Mouse (Mus musculus) stomach, embryonic 15.5 days (tissue): ENCODE measurements around the gene C1qtnf9. TPM values are rescaled to one million over a fixed set of nuclear protein-coding genes. Genes with fewer than 3 reads are reported as not detected.

Experiments
- ATAC-seq: fragments of 200-750 bp; cut with Nextera tagmentation; 2 replicates; pipeline ENCODE4 v1.8.0; 2017; ENCODE audit warnings: low read depth, moderate number of reproducible peaks, moderate TSS enrichment; ENCODE audit not compliant: insufficient read depth, low FRiP score
- H3K27ac ChIP-seq: fragments of 300-500 bp; sonication (generic); 2 replicates; pipeline ENCODE4 v1.5.1; 2015; ENCODE audit warnings: mild to moderate bottlenecking, inconsistent platforms
- H3K27me3 ChIP-seq: fragments of 300-500 bp; sonication (generic); replicated peaks from 2 replicates; pipeline ENCODE4 v1.6.1; 2015; ENCODE audit warnings: inconsistent platforms
- H3K36me3 ChIP-seq: fragments of 300-500 bp; sonication (generic); 2 replicates; pipeline ENCODE4 v1.6.1; 2015; ENCODE audit warnings: inconsistent platforms
- H3K4me1 ChIP-seq: fragments of 300-500 bp; sonication (generic); 2 replicates; pipeline ENCODE4 v1.6.1; 2015; ENCODE audit warnings: inconsistent platforms
- H3K4me2 ChIP-seq: fragments of 300-500 bp; sonication (generic); 2 replicates; pipeline ENCODE4 v1.6.1; 2015; ENCODE audit warnings: mild to moderate bottlenecking, inconsistent platforms
- H3K4me3 ChIP-seq: fragments of 300-500 bp; sonication (generic); replicated peaks from 2 replicates; pipeline ENCODE4 v1.5.1; 2015; ENCODE audit warnings: inconsistent platforms
- H3K9ac ChIP-seq: fragments of 300-500 bp; sonication (generic); 2 replicates; pipeline ENCODE4 v1.6.1; 2015; ENCODE audit warnings: inconsistent platforms
- H3K9me3 ChIP-seq: fragments of 300-500 bp; sonication (generic); 2 replicates; pipeline ENCODE4 v1.6.1; 2016; ENCODE audit warnings: inconsistent platforms
- WGBS: fragments of 180-500 bp; shearing (Covaris S2); methylation state at CpG from one replicate; pipeline ENCODE4 v1.1.7; 2015; 5-methylcytosine and 5-hydroxymethylcytosine counted together
- polyA plus RNA-seq: library from polyadenylated mRNA; unstranded; fragments of >200 nt; fragmentation: Nextera tagmentation; extraction: Ambion mirVana; gene quantifications from 2 replicates; pipeline ENCODE4 v1.2.1, GENCODE M21; 2015

The C1qtnf9 gene
- polyA plus RNA-seq, 1 experiment from 2014 or later, result 2.7 TPM

- no peak overlapping the region for H3K4me3 ChIP-seq
- no peaks in the 10 kb centered on the region for H3K9me3 ChIP-seq
- ATAC-seq, result no peak
- H3K36me3 ChIP-seq, result no peaks in the 10 kb centered on the region
- H3K9ac ChIP-seq, result no peak overlapping the region
- peak overlapping the region; percentile 21; the same call in 1 of the 2 replicates for H3K4me2 ChIP-seq
- peaks cover 49% of the 10 kb centered on the region for H3K4me1 ChIP-seq
- peak overlapping the region; percentile 81 for H3K27ac ChIP-seq
- H3K27me3 ChIP-seq, result no peaks in the 10 kb centered on the region
- 52% methylated on average over 10 of the region's 10 CpGs for WGBS
Measured at GRCm38 (mm10) chr14:60738434-60738938, 29.4 kb upstream of the C1qtnf9 start.

GRCm38 (mm10) chr14:60739155-60739554, 28.8 kb upstream of the C1qtnf9 start:
- H3K4me3 ChIP-seq, result no peak overlapping the region
- WGBS, result 11% methylated on average over 8 of the region's 9 CpGs
- H3K4me2 ChIP-seq, result no peak overlapping the region
- peak overlapping the region; percentile 81; the same call in 1 of the 2 replicates for H3K27ac ChIP-seq
- H3K9me3 ChIP-seq, result no peaks in the 10 kb centered on the region
- ATAC-seq, result no peak
- no peaks in the 10 kb centered on the region for H3K27me3 ChIP-seq
- H3K36me3 ChIP-seq, result no peaks in the 10 kb centered on the region
- H3K4me1 ChIP-seq, result peaks cover 43% of the 10 kb centered on the region
- H3K9ac ChIP-seq, result no peak overlapping the region

GRCm38 (mm10) chr14:60739616-60740015, 28.3 kb upstream of the C1qtnf9 start:
- peak overlapping the region; percentile 26 for H3K27ac ChIP-seq

GRCm38 (mm10) chr14:60740507-60740906, 27.4 kb upstream of the C1qtnf9 start:
- no peak overlapping the region for H3K9ac ChIP-seq
- H3K27me3 ChIP-seq, result no peaks in the 10 kb centered on the region
- peak overlapping the region; percentile 62; the same call in 1 of the 2 replicates for H3K27ac ChIP-seq
- no peak overlapping the region for H3K4me2 ChIP-seq
- H3K4me1 ChIP-seq, result peaks cover 38% of the 10 kb centered on the region
- WGBS, result 63% methylated on average over 5 of the region's 5 CpGs
- no peak for ATAC-seq
- H3K4me3 ChIP-seq, result no peak overlapping the region
- no peaks in the 10 kb centered on the region for H3K36me3 ChIP-seq
- H3K9me3 ChIP-seq, result no peaks in the 10 kb centered on the region

More at GRCm38 (mm10) chr14:60739616-60740015, 28.3 kb upstream of the C1qtnf9 start:
- ATAC-seq, result no peak
- Histone ChIP-seq H3K4me1 (peaks cover 41% of the 10 kb centered on the region), H3K9ac (no peak overlapping the region), H3K9me3 (no peaks in the 10 kb centered on the region), H3K4me3 (no peak overlapping the region), H3K36me3 (no peaks in the 10 kb centered on the region), H3K27me3 (no peaks in the 10 kb centered on the region), H3K4me2 (no peak overlapping the region)
- WGBS, result 67% methylated on average over 12 of the region's 12 CpGs

- Histone ChIP-seq H3K27me3 (no peaks in the 10 kb centered on the region), H3K27ac (peak overlapping the region; percentile 62; the same call in 1 of the 2 replicates), H3K4me1 (peaks cover 36% of the 10 kb centered on the region), H3K9ac (no peak overlapping the region), H3K36me3 (no peaks in the 10 kb centered on the region), H3K4me3 (no peak overlapping the region), H3K4me2 (no peak overlapping the region), H3K9me3 (no peaks in the 10 kb centered on the region)
- no peak for ATAC-seq
- 52% methylated on average over 8 of the region's 8 CpGs for WGBS
Measured at GRCm38 (mm10) chr14:60741033-60741432, 26.9 kb upstream of the C1qtnf9 start.

- Histone ChIP-seq H3K27ac (peak overlapping the region; percentile 62), H3K4me1 (peaks cover 31% of the 10 kb centered on the region), H3K9ac (no peak overlapping the region), H3K9me3 (no peaks in the 10 kb centered on the region), H3K4me2 (no peak overlapping the region), H3K36me3 (no peaks in the 10 kb centered on the region), H3K4me3 (no peak overlapping the region), H3K27me3 (no peaks in the 10 kb centered on the region)
- no peak for ATAC-seq
- 47% methylated on average over 6 of the region's 6 CpGs for WGBS
Measured at GRCm38 (mm10) chr14:60741490-60741981, 26.4 kb upstream of the C1qtnf9 start.

- Histone ChIP-seq H3K4me1 (0 out of 2 replicates have a peak, but pooled peaks cover 12% of the 10 kb centered on the region), H3K4me2 (no peak overlapping the region), H3K27me3 (no peaks in the 10 kb centered on the region), H3K4me3 (no peak overlapping the region), H3K36me3 (no peaks in the 10 kb centered on the region), H3K9me3 (no peaks in the 10 kb centered on the region), H3K27ac (no peak overlapping the region), H3K9ac (no peak overlapping the region)
- no peak for ATAC-seq
- WGBS, result 52% methylated on average over 9 of the region's 9 CpGs
Measured at GRCm38 (mm10) chr14:60743681-60744080, 24.3 kb upstream of the C1qtnf9 start.

- Histone ChIP-seq H3K4me1 (0 out of 2 replicates have a peak, but pooled peaks cover 7% of the 10 kb centered on the region), H3K4me2 (no peak overlapping the region), H3K9ac (no peak overlapping the region), H3K36me3 (no peaks in the 10 kb centered on the region), H3K27ac (no peak overlapping the region), H3K27me3 (no peaks in the 10 kb centered on the region), H3K9me3 (no peaks in the 10 kb centered on the region), H3K4me3 (no peak overlapping the region)
- peak; percentile 21; the same call in 1 of the 2 replicates for ATAC-seq
- WGBS, result 62% methylated on average over 6 of the region's 6 CpGs
Measured at GRCm38 (mm10) chr14:60745201-60745600, 22.7 kb upstream of the C1qtnf9 start.

- peaks cover 3% of the 10 kb centered on the region; the same call in 1 of the 2 replicates for H3K36me3 ChIP-seq
- 0 out of 2 replicates have a peak, but pooled peaks cover 7% of the 10 kb centered on the region for H3K4me1 ChIP-seq
- no peak overlapping the region for H3K27ac ChIP-seq
- H3K9ac ChIP-seq, result no peak overlapping the region
- H3K9me3 ChIP-seq, result no peaks in the 10 kb centered on the region
- no peaks in the 10 kb centered on the region for H3K27me3 ChIP-seq
- H3K4me2 ChIP-seq, result no peak overlapping the region
- WGBS, result 92% methylated on average over 10 of the region's 10 CpGs
- H3K4me3 ChIP-seq, result no peak overlapping the region
- no peak for ATAC-seq
Measured at GRCm38 (mm10) chr14:60746141-60746540, 21.8 kb upstream of the C1qtnf9 start.

GRCm38 (mm10) chr14:60747154-60747870, 20.6 kb upstream of the C1qtnf9 start:
- Histone ChIP-seq H3K36me3 (peaks cover 9% of the 10 kb centered on the region; the same call in 1 of the 2 replicates), H3K27ac (no peak overlapping the region), H3K27me3 (no peaks in the 10 kb centered on the region), H3K4me2 (no peak overlapping the region), H3K9me3 (no peaks in the 10 kb centered on the region), H3K4me3 (no peak overlapping the region), H3K4me1 (0 out of 2 replicates have a peak, but pooled peaks cover 2% of the 10 kb centered on the region), H3K9ac (no peak overlapping the region)
- no peak for ATAC-seq
- 85% methylated on average over 21 of the region's 21 CpGs for WGBS

GRCm38 (mm10) chr14:60749880-60750279, 18.1 kb upstream of the C1qtnf9 start:
- no peak overlapping the region for H3K27ac ChIP-seq
- WGBS, result 72% methylated on average over 12 of the region's 12 CpGs
- ATAC-seq, result no peak
- H3K27me3 ChIP-seq, result no peaks in the 10 kb centered on the region
- no peak overlapping the region for H3K9ac ChIP-seq
- no peaks in the 10 kb centered on the region for H3K9me3 ChIP-seq
- H3K4me1 ChIP-seq, result no peaks in the 10 kb centered on the region
- H3K36me3 ChIP-seq, result peaks cover 17% of the 10 kb centered on the region
- H3K4me3 ChIP-seq, result no peak overlapping the region
- no peak overlapping the region for H3K4me2 ChIP-seq

GRCm38 (mm10) chr14:60751581-60751980, 16.4 kb upstream of the C1qtnf9 start:
- 89% methylated on average over 16 of the region's 16 CpGs for WGBS
- Histone ChIP-seq H3K9me3 (no peaks in the 10 kb centered on the region), H3K4me3 (no peak overlapping the region), H3K9ac (no peak overlapping the region), H3K27me3 (no peaks in the 10 kb centered on the region), H3K27ac (no peak overlapping the region), H3K4me1 (no peaks in the 10 kb centered on the region), H3K4me2 (no peak overlapping the region), H3K36me3 (peaks cover 17% of the 10 kb centered on the region)
- no peak for ATAC-seq
